Mouse (Mus musculus) MEL (cell line): ENCODE measurements around the gene Cpm.

ENCODE experiments used
- CTCF ChIP-seq, 3 experiments: IDR thresholded peaks in 2 of 3; conservative IDR thresholded peaks in 1 of 3; 2 replicates each; pipeline ENCODE4 v1.5.1; 2011 to 2012; ENCODE audit warnings: low read length in 3 of 3, low read depth in 2 of 3, mild to moderate bottlenecking in 2 of 3, improper control_type of control experiment in 1 of 3, inconsistent platforms in 1 of 3, mixed read lengths in 1 of 3, moderate library complexity in 1 of 3; ENCODE audit not compliant: control insufficient read depth in 1 of 3, insufficient read depth in 1 of 3, poor library complexity in 1 of 3, severe bottlenecking in 1 of 3
- E2F4 ChIP-seq: IDR thresholded peaks from 2 replicates; pipeline ENCODE4 v1.6.1; 2011; ENCODE audit warnings: low read depth, low read length, improper control_type of control experiment, borderline replicate concordance
- KAT2A ChIP-seq: conservative IDR thresholded peaks from 2 replicates; pipeline ENCODE4 v1.6.1; 2012; ENCODE audit warnings: low read depth, low read length, improper control_type of control experiment, inconsistent platforms
- POLR2A ChIP-seq, 2 experiments: IDR thresholded peaks; 2 replicates each; pipeline ENCODE4 v1.6.1; 2011 to 2012; ENCODE audit warnings: low read length in 2 of 2, mild to moderate bottlenecking in 2 of 2, control low read depth in 1 of 2, improper control_type of control experiment in 1 of 2, low read depth in 1 of 2, moderate library complexity in 1 of 2; ENCODE audit not compliant: control insufficient read depth in 1 of 2, insufficient read depth in 1 of 2, poor library complexity in 1 of 2
- RAD21 ChIP-seq: IDR thresholded peaks from 2 replicates; pipeline ENCODE4 v1.6.1; 2011; ENCODE audit warnings: mild to moderate bottlenecking, low read depth, low read length, improper control_type of control experiment
- RCOR1 ChIP-seq: IDR thresholded peaks from 2 replicates; pipeline ENCODE4 v1.6.1; 2012; ENCODE audit warnings: low read depth, mild to moderate bottlenecking, inconsistent platforms, low read length, improper control_type of control experiment
- SIN3A ChIP-seq: IDR thresholded peaks from 2 replicates; pipeline ENCODE4 v1.6.1; 2012; ENCODE audit warnings: low read length, improper control_type of control experiment, inconsistent platforms
- UBTF ChIP-seq: IDR thresholded peaks from 2 replicates; pipeline ENCODE4 v1.6.1; 2012; ENCODE audit warnings: low read depth, mild to moderate bottlenecking, inconsistent platforms, low read length, improper control_type of control experiment, moderate library complexity, borderline replicate concordance; ENCODE audit not compliant: insufficient read depth
- USF2 ChIP-seq, 2 experiments: IDR thresholded peaks; 2 replicates each; pipeline ENCODE4 v1.6.1; 2011 to 2012; ENCODE audit warnings: improper control_type of control experiment in 2 of 2, low read length in 2 of 2, borderline replicate concordance in 1 of 2, inconsistent platforms in 1 of 2, low read depth in 1 of 2, mild to moderate bottlenecking in 1 of 2; ENCODE audit not compliant: insufficient read depth in 1 of 2

DNA sequence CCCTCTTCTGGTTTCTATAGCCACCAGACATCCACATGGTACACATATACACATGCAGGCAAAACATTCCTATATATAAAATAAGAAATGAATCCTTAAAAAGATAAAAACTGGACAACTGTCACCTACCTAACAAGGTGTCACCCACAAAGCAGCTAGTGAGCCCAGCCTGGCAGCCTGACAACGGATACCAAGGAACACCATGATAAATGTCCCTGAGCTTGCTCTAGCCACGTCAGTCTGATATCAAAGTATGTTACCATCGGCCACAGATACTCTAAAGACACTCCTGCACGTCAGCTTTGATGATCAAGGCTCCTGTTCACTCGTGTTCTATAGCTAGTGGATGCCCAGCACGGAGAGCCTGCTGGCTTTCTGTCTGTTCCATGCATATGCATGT is 77.1 kb downstream of the Cpm start:
- TF ChIP-seq USF2 (IDR thresholded peaks at IDR 0.05; ENCODE audit: borderline replicate concordance in 1 of 2, insufficient read depth in 1 of 2, low read depth in 1 of 2, low read length in 2 of 2) (no peak), UBTF (no peak), RAD21 (no peak), CTCF (IDR thresholded peaks at IDR 0.05 in 2 of 3, conservative IDR thresholded peaks at IDR 0.05 in 1 of 3; ENCODE audit: control insufficient read depth in 1 of 3, insufficient read depth in 1 of 3, low read depth in 2 of 3, low read length in 3 of 3, poor library complexity in 1 of 3, severe bottlenecking in 1 of 3) (no peak), SIN3A (no peak), POLR2A (IDR thresholded peaks at IDR 0.05; ENCODE audit: control insufficient read depth in 1 of 2, insufficient read depth in 1 of 2, low read depth in 1 of 2, low read length in 2 of 2, poor library complexity in 1 of 2) (no peak), RCOR1 (no peak), KAT2A (no peak), E2F4 (no peak)
